Mouse (Mus musculus): ENCODE measurements around the gene Trappc3. TPM values are rescaled to one million over a fixed set of nuclear protein-coding genes. Genes with fewer than 3 reads are reported as not detected.
A peak's percentile ranks its signal among the peaks of the same experiment; 100 is the strongest.

Trappc3 gene
- total RNA-seq, 2 experiments from 2014 or later: 88.7 to 96.5 TPM

DNA sequence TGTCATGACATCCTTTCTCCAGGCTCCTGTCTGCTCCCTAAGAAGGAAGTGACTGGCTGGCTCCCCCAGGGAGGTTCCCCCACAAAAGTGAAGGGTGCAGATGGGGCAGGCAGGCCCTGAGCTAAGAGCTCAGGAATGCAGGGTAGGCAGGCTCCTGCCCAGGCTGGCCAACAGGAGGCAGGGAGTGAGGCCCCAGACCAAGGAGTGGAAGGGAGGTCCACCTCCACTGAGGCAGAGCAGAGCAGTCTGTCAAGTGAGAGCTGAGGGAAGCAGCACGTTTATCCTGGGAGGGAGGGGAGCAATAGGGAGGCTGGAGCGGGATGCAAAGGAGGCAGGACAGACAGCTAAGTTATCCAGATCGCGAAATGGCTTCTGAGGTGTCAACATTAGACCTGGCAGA lies 11.5 kb upstream of the Trappc3 start:
- no peak for DNase-seq

DNA sequence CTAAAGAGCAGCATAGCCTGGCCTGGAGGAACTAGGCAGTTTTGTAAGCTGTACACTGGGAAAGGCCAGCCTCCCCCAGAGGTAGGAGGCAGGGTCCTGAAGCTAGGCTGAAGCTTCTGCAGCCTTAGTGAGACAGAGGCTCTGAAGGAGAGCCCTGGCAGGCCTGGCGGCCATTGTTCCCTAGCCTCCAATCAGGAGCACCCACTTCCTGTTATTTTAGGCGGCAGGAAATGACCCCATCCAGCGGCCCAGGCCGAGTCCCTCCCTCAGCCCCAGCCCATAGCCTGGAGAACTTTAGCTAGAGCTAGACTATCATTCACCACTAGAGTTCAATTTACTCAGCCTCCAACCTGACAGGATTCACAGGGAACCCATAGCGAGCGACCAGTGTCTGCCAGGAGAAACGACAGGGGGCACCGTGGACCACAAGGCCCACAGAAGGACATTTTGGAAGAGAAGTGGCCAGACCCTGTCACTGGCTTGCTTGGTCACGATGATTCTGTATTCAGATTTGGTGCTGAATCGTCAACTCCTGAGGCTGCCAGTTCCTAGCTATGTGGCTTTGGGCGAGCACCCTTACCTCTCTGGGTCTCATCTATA lies 10.4 kb upstream of the Trappc3 start:
- DNase-seq: peak; percentile 44 to 61

DNA sequence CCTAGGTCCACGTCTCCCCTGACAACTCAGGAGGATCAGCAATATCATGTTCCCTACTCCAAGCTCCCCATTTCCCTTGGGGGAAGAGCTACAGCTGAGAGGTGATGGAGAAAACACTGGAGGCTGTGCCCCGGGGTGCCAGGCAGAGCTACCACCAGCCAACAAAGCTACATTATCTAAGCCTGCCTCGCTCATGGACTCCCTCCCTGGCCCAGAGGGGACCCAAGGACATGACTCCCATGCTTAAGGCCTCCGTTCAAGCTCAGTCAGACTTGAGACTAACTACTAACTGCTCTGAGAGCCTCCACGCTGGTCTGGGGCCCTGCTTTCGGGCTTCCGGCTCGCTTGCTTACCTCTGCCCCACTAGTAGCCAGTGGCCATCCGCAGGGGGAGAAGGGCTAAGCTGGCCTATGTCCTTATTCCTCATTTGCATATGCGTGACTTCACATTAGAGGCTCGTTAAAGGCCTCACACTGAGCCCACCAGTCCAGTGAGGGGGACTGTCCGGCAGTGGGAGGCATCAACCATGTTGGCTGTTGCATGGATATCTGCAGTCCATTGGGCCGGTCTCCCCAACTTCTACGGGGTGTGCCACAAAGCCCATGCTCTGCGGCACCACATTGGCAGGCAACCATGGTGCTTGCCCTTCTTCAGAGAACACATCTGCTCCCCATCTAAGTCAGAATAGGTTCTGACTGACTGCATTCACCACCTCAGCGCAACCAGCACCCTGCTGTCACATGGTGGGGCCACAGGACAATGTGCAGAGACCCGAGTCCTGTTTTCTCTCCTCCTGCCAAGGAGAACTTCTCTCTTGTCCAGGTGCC lies 9.5 kb upstream of the Trappc3 start:
- no peak for DNase-seq

DNA sequence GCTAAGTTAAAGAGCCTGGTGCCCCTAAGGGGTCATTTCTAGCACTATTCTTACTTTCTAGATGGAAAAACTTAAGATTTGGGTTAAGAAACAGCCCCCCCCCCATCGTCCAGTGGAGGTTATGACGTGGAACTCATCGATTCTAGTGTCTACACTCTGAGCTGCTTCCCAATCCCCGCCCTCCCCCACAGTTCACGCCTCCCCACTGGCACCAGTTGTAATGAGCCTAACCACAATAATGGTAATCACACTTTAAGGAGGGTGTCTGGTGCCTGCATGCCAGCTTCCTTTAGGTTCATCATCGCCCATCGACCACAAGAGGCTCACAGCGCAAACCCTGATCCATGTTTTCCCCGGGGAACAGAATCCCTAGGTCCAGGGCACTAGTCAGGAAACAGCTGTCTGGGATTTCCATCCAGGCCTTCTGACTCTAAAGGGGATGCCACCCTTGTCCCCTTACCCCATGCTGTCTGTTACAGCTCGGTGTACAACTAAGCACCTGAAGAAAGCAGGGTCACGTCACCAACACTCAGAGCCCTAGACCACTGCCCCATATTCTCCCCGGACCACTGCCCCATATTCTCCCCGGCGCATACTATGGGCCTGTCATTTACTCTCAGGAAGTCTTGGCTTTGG lies 8.4 kb upstream of the Trappc3 start:
- DNase-seq: no peak

DNA sequence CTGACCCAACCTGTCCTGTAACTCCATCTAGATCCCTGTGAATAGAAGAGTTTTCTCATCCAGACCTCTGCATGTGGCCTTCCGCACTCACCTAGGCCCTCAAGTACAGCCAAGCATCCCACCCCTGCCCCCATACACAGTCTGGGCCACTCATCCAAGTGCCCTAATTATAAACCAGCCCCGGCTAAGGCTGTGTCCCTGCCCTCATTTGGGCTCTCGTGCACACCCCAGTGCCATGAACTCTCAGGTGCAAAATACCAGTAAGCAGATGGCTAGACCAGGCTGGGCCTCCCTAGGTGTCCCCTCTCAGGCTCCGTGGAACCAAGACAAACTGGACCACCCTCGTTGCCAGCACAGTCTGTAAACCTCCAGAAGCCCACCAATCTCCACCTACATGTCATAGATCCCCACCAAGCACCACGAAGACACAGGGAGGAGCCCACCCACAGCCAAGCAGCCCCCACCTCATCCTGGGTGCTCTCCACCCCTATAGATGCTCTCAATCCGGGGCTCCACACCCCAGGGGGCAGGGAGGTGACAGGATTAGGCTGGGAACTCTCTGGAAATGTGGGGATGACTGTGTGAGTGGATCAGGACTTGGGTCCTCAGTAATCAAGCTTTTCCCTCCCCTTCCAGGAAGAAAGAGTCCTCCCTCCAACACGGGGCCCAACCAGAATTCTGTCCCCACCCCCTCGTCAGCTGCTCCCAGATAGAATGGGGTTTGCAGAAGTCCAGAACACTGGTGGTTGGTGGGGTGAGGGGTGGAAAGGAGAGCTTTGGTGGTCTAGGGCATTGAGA lies 7.6 kb upstream of the Trappc3 start:
- DNase-seq: peak; percentile 41 to 64

DNA sequence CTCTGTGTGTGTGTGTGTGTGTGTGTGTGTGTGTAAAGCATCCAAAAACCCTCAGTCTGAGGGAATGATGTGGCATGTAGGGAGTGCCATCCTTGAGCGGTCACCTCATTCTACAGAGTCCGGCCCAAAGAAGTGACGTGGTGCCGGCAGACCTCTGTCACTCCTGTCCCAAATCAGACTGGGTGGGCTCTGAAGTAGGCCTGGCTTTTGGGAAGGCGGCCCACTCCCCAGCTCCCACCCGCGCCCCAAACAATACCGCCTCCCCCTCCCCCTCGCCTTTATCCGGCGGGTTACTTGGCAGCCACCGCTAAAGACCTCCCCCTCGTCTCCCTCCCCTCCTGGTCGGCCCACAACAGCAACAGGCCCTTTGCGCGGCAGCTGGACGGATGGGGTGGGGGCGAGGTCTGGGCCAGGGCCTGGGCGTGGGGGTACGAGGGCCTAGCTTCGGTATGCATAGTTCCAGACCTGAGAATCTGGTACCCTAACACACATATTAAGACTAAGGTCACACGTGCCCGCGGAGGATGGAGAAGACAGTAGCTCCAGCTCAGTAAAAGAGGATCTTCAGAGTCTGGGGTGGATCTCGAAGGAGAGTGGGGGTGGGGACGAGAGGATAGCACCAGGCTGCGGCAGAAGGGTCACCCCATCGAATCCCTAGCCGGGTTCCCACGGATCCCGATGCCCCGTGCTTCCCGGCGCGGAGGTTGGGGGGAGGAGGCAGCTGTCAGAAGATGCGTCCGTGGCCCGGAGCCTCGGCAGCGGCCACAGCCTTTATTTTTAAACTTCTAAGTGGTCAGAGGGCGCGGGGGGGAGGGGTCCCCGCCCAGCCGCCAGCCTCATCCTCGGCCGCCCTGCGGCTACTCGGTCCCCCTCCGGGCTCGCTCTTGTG lies 6.8 kb upstream of the Trappc3 start:
- peak; percentile 39 to 56 for DNase-seq

DNA sequence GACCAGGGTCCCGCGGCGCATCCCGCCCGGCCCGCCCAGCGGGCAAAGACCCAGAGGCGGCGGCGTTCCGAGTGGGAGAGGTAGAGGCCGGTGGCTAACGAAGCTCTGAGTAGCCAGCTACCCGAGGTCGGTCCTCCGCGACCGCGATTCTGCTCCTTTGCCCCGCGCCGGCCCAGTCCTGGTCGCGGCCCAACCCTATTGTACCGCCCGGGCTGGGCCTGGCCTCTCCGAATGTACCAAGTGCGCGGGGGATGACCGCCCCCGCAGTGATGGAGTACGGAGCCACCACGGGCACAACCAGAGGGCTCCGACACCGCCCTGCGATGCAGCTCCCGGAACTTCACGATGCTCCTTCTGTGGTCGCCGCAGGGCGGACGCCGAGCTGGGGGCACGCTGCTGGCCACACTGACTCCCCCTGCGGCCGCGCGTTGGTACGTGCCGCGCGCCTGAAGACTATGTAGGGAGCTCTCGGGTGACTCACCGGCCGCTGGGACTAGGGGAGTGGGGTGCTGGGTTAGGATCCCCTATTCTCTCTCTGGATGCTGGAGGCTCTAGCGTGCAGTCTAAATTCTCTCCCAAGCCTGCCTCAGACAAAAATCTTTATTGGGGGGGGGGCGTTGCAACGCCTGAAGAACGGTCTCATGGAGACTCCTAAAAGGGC lies 5.9 kb upstream of the Trappc3 start, which contains the start of gene Map7d1:
Gene Map7d1 (minus strand): TSS at position 213 of the 661 bp plus-strand sequence.
- DNase-seq: peak; percentile 92

DNA sequence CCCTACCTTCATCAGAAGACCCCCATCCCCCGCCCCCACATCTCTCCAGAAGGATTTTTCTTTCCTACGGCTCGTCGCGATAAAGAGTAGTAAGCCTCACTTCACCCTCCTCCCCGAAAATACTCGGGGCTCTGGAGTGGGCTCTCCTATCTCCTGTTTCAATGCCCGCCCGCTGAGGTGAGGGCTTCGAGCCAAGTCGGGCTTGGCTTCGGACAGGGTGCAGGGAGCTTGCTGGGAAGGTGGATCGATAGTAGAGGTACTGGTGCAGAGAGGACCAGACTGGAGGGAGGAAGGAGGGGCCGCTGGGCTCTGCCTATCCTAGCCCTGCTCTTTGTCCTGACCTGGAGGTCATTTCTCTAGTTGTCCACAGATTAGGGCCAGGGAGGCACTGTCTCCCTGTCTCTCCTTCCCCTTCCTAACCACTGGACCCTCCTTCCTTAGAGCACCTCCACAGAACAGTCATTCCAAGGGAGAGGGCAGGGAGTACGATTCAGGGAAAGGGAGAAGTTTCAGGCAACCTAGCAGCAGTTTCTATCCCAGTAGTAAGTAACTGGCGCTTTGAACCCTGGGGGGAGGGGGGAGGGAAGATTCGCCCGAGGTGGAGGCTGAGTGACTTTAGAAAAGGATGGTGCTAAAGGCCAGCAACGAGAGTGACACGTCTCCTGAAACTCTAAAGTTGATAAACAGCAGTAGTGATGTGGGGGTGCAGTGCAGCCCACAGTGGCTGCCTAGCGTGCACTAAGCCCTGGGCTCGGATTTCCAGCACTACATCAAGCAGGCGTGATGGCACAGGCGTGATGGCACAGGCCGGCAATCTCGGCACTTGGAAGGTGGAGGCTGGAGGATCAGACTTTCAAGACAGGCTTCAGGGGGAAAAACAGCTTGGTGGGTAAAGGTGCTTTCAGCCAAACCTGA lies 4.9 kb upstream of the Trappc3 start:
- peak; percentile 55 to 69 for DNase-seq

DNA sequence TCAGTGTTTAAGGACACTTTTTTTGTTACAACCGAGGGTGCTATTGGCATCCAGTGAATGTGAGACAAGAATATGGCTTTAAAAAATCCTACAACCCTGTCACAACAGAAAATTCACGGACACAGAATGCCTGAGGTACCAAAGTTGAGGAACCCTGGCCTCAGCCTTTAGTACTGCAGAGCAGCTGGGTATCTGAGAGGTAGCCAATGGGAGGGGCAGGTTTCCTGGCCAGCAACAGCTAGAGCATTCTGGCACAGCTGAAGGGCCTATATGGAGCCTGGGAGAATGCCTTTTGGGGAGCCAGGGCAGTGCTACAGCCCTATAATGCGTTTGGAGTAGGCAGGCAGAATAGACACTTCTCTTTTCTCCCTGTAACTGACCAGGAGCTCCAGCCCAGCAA lies 3.1 kb upstream of the Trappc3 start:
- no peak for DNase-seq

DNA sequence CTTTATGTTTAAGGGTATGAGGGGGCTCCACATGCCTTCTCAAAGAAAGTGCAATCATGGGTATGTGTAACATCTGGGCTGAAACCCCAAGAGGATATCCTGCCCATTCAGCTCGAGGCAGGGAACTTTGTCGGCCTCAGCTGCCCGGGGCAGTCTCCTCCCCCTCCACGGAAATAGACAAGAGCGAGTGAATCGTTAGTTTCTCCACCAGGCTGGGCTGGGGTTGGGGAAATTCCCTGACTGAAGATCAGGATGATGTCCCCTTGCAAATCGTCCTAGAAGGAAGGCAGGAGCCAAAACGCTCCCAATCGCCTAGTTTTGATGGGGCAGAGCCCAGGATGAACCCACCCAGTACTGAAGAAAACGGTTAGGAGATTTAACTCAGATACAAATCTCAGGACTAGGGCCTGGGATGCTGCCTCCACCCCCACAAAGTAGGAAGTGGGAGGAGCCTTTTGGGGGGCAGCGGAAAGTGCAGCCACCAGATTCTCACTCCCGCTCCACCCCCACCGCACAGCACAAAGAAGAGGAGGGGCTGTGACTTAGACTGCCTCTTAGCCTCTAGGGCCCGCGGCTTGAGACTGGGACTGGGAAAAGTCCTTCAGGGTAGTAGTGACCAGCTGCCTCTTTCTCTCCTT lies 2.5 kb upstream of the Trappc3 start:
- peak; percentile 82 to 90 for DNase-seq

DNA sequence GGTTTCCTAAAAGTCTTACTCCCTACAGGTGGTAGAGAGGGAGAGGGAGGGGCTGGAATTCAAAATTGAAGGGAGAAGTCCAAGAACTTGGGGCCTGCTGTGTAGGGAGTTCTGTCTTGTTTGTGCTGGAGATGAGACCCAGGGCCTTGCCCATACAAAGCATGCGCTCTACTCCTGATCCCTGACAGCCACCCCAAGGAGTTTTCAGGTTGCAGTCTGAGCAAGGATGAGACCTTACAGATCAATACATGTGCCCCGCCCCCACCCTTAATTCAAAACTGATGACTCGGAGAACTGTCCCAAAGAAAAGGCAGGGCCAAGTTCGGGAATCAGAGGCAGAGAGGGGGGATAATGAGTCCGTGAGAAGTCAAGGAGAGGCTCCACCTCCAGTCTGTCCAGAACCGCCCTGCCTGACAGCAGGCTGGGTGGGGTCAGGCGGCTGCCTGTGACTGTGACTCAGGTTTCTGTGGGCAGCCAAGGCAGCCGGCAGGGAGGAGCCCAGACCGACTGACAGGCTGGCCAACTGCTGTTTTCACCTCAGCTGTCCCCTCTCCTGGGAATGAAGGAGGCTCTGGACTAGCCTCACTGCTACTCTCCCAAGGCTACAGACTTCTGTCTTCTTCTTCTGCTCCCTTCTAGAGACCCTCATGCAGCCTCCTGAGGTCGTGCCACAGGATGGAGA lies 1.5 kb upstream of the Trappc3 start:
- DNase-seq: peak; percentile 92 to 93

DNA sequence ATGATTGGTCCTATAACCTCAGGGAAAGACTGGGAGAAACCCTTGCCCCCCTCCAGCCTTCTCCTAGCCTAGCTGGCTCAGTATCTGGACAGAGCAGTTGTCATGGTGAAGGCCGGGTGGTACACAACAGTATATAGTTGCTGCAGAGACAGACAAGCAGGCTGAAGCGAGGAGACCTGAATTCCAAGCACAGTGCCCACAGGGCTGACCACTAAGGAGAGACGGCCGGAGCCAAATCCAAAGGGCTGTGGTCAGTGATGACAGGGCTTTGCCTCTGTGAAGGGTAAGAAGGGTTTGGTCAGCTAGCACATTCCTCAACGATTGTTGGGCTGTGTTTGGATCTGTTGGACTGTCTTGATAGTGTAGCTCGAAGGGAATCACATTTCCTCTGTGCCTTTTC lies 859 bp upstream of the Trappc3 start:
- DNase-seq: peak in 1 of 2 experiments; percentile 15

DNA sequence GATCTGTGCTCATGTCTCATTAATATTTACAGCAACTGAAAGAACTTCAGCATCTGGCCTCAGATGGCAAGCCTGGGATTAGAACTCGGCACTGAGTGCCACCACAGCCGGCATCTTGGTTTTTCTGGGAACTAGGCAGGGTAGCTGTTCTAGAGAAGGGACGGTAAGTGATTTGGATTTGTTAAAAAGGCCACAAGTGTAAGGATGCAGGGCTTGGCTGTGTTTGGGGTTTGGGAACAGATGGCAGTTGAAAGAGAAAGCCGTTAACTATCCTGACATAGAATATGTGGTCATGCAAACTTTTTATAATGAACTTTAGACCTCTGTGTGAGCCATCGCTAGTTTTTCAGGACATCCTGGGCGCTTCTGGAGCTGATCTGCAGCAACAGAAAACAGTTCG lies 450 bp upstream of the Trappc3 start:
- no peak for DNase-seq

DNA sequence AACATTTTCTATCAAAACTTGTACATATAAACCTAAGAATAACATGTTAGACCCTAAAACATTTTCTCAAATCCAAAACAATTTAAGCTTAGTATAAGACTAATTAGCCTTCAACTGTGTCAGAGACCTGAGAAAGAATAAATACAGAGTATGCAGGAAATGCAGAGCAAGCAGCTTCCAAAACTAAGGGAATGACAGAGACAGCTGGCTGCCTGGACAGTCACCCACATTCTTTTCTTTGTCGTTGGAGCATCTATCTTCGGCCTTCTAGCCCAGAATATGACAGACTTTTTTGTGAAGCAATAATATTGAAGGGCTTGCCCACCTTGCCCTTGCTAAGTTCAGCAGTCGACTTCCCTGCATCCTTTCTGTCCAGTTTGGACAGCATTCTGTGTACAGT lies 7.2 kb downstream of the Trappc3 start:
- no peak for DNase-seq

DNA sequence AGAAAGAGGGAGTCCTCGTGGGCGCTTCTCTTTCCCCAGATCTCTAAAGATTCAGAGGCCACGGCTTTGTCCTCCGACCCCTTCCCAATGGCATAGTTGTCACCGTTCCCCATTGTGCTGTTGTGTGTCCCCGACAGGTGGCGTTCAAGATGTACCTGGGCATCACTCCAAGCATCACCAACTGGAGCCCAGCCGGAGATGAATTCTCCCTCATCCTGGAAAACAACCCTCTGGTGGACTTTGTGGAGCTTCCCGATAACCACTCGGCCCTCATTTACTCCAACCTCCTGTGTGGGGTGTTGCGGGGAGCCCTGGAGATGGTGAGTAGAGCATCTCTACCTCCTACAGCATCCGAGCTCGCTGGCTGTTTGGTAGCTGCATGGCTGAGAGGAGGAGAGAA lies 11.6 kb downstream of the Trappc3 start:
- DNase-seq: no peak

DNA sequence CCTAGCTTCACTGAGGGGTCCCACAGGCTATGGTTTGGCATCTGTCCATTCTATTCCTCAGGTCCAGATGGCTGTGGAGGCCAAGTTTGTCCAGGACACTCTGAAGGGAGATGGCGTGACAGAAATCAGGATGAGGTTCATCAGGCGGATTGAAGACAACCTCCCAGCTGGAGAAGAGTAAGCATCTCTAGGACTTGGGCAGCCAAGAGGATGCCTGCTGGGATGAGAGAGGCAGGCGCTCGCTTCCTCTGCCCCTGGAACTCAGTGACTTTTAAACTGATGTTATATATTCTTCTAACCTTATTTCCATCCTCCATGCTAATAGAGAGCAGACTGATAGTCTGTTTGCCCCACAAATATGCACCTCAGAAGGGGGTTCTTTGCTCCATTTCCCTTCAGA lies 13.0 kb downstream of the Trappc3 start:
- no peak for DNase-seq

DNA sequence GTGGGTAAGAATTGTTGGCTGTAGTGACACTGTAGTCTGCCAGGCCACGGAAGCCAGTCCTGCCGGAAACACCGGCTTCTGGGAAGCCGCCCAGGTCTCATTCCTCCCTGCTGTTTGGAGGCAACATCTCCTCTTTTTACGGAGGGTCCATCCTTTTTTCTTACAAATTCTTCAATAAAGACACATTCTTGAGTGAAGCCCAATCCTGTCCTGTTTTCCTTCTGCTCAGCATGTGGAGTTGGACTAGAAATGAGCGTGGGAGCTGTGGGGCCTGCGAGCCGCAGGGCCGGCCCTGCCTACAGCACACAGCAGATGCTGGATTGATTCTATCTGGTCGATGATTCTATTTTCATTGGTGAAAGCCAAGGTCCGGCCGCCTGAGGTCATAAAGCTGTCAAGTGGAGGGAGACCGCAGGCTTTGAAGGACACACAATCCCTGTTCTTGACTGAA lies 13.6 kb downstream of the Trappc3 start:
- DNase-seq: peak; percentile 60 to 72

DNA sequence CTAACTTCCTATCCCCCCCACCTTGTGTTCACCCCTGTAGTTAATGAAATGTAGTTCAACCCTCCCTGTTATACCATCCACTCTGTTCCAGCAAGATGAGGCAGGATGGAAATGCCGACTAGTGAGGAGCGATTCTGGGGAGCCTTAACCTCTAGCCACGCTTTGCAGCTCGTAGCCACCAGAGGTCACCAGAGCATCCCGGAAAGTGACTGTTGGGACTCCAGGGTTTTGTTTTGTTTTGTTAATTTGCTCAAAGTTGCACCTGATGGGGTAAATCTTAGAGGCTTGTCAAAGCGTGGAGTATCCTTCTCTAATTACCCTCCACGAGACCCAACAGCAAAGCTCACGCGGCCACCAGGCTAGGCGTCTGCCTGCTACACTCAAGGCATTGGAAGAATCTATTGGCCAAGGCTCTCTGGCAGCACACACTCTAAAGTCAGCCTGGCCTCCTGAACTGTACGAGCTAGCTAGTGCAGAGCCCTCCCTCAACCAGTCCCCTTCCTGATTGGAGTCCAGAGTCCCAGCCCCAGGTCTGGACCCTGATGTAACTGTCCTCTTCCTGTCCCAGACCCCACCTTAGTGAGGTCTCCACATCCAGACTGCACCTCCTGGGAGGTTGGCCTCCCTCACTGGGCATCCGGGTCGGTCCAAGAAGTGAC lies 15.9 kb downstream of the Trappc3 start:
- peak; percentile 61 to 69 for DNase-seq

Data from adrenal gland, postnatal 36 days (tissue).